Mouse (Mus musculus): ENCODE results near the gene Plekhg3. TPM values are rescaled to one million over a fixed set of nuclear protein-coding genes. Genes with fewer than 3 reads are reported as not detected.
A peak's percentile ranks its signal among the peaks of the same experiment; 100 is the strongest.

The Plekhg3 gene
- polyA plus RNA-seq, 1 experiment from 2014 or later = 9.5 TPM

- Histone ChIP-seq H3K9ac (peak overlapping the region; percentile 86; the same call in 1 of the 2 replicates), H3K27ac (peak overlapping the region; percentile 94), H3K4me2 (replicated peaks) (peak overlapping the region; percentile 83), H3K4me3 (replicated peaks) (peak overlapping the region; percentile 78), H3K4me1 (replicated peaks) (peaks cover 25% of the 10 kb centered on the region), H3K36me3 (no peaks in the 10 kb centered on the region), H3K9me3 (no peaks in the 10 kb centered on the region), H3K27me3 (replicated peaks) (no peaks in the 10 kb centered on the region)
- WGBS = 8% methylated on average over 19 of the region's 19 CpGs
- ATAC-seq = peak; percentile 21
Observed at GRCm38 (mm10) chr12:76531986-76532925, 1.6 kb downstream of the Plekhg3 start.

- Histone ChIP-seq H3K9ac (peak overlapping the region; percentile 86), H3K9me3 (no peaks in the 10 kb centered on the region), H3K36me3 (no peaks in the 10 kb centered on the region), H3K4me1 (replicated peaks) (peaks cover 25% of the 10 kb centered on the region), H3K27me3 (replicated peaks) (no peaks in the 10 kb centered on the region), H3K27ac (peak overlapping the region; percentile 94), H3K4me2 (replicated peaks) (peak overlapping the region; percentile 83), H3K4me3 (replicated peaks) (peak overlapping the region; percentile 78)
- peak; percentile 63; the same call in 1 of the 2 replicates for ATAC-seq
- under 1% methylated on average over 31 of the region's 31 CpGs for WGBS
Observed at GRCm38 (mm10) chr12:76532926-76533376, 2.3 kb downstream of the Plekhg3 start.

- Histone ChIP-seq H3K36me3 (no peaks in the 10 kb centered on the region), H3K27ac (peak overlapping the region; percentile 94), H3K27me3 (replicated peaks) (no peaks in the 10 kb centered on the region), H3K4me3 (replicated peaks) (peak overlapping the region; percentile 78), H3K9me3 (no peaks in the 10 kb centered on the region), H3K9ac (peak overlapping the region; percentile 86), H3K4me1 (replicated peaks) (peaks cover 25% of the 10 kb centered on the region), H3K4me2 (replicated peaks) (peak overlapping the region; percentile 83)
- ATAC-seq = peak; percentile 93
- WGBS = under 1% methylated on average over 67 of the region's 74 CpGs
Observed at GRCm38 (mm10) chr12:76533377-76534222, 2.9 kb downstream of the Plekhg3 start.

GRCm38 (mm10) chr12:76534233-76534632 is 3.5 kb downstream of the Plekhg3 start:
- Histone ChIP-seq H3K4me1 (replicated peaks) (peaks cover 23% of the 10 kb centered on the region), H3K27ac (peak overlapping the region; percentile 94), H3K9me3 (no peaks in the 10 kb centered on the region), H3K9ac (peak overlapping the region; percentile 86), H3K4me2 (replicated peaks) (peak overlapping the region; percentile 83), H3K27me3 (replicated peaks) (no peaks in the 10 kb centered on the region), H3K4me3 (replicated peaks) (peak overlapping the region; percentile 78), H3K36me3 (no peaks in the 10 kb centered on the region)
- ATAC-seq = no peak
- 2% methylated on average over 11 of the region's 11 CpGs for WGBS

- ATAC-seq = no peak
- Histone ChIP-seq H3K27me3 (replicated peaks) (no peaks in the 10 kb centered on the region), H3K36me3 (no peaks in the 10 kb centered on the region), H3K27ac (peak overlapping the region; percentile 94), H3K9me3 (no peaks in the 10 kb centered on the region), H3K4me1 (replicated peaks) (peaks cover 23% of the 10 kb centered on the region), H3K9ac (peak overlapping the region; percentile 86), H3K4me2 (replicated peaks) (peak overlapping the region; percentile 83), H3K4me3 (replicated peaks) (peak overlapping the region; percentile 78)
- WGBS = 9% methylated on average over 9 of the region's 9 CpGs
Observed at GRCm38 (mm10) chr12:76534641-76535283, 4.1 kb downstream of the Plekhg3 start.

- Histone ChIP-seq H3K4me1 (replicated peaks) (peaks cover 25% of the 10 kb centered on the region), H3K27ac (no peak overlapping the region), H3K27me3 (replicated peaks) (no peaks in the 10 kb centered on the region), H3K36me3 (no peaks in the 10 kb centered on the region), H3K9me3 (no peaks in the 10 kb centered on the region), H3K4me3 (replicated peaks) (peak overlapping the region; percentile 78), H3K4me2 (replicated peaks) (peak overlapping the region; percentile 83), H3K9ac (peak overlapping the region; percentile 44)
- no peak for ATAC-seq
- 33% methylated on average over 9 of the region's 9 CpGs for WGBS
Observed at GRCm38 (mm10) chr12:76535471-76535900, 4.8 kb downstream of the Plekhg3 start.

GRCm38 (mm10) chr12:76536591-76537153 is 6.0 kb downstream of the Plekhg3 start:
- H3K4me2 ChIP-seq (replicated peaks) = 0 out of 2 replicates have a peak overlapping the region, but pooled peaks have one; percentile 83
- H3K9ac ChIP-seq = 0 out of 2 replicates have a peak overlapping the region, but pooled peaks have one; percentile 9
- peak overlapping the region; percentile 4 for H3K27ac ChIP-seq
- H3K27me3 ChIP-seq (replicated peaks) = no peaks in the 10 kb centered on the region
- WGBS = 72% methylated on average over 8 of the region's 8 CpGs
- no peaks in the 10 kb centered on the region for H3K36me3 ChIP-seq
- peaks cover 35% of the 10 kb centered on the region for H3K4me1 ChIP-seq (replicated peaks)
- no peak for ATAC-seq
- H3K9me3 ChIP-seq = no peaks in the 10 kb centered on the region
- no peak overlapping the region for H3K4me3 ChIP-seq (replicated peaks)

- no peak for ATAC-seq
- Histone ChIP-seq H3K36me3 (no peaks in the 10 kb centered on the region), H3K4me3 (replicated peaks) (no peak overlapping the region), H3K9me3 (no peaks in the 10 kb centered on the region), H3K4me2 (replicated peaks) (no peak overlapping the region), H3K9ac (no peak overlapping the region), H3K27ac (no peak overlapping the region), H3K4me1 (replicated peaks) (peaks cover 37% of the 10 kb centered on the region), H3K27me3 (replicated peaks) (no peaks in the 10 kb centered on the region)
- WGBS = 67% methylated on average over 8 of the region's 8 CpGs
Observed at GRCm38 (mm10) chr12:76537434-76537833, 6.7 kb downstream of the Plekhg3 start.

- H3K9me3 ChIP-seq = no peaks in the 10 kb centered on the region
- H3K27me3 ChIP-seq (replicated peaks) = no peaks in the 10 kb centered on the region
- H3K9ac ChIP-seq = no peak overlapping the region
- H3K4me2 ChIP-seq (replicated peaks) = no peak overlapping the region
- H3K4me3 ChIP-seq (replicated peaks) = no peak overlapping the region
- no peak overlapping the region for H3K27ac ChIP-seq
- no peak for ATAC-seq
- WGBS = 82% methylated on average over 3 of the region's 3 CpGs
- no peaks in the 10 kb centered on the region for H3K36me3 ChIP-seq
- H3K4me1 ChIP-seq (replicated peaks) = peaks cover 28% of the 10 kb centered on the region
Observed at GRCm38 (mm10) chr12:76540169-76540568, 9.5 kb downstream of the Plekhg3 start.

- H3K4me2 ChIP-seq (replicated peaks) = no peak overlapping the region
- no peaks in the 10 kb centered on the region for H3K36me3 ChIP-seq
- 70% methylated on average over 10 of the region's 10 CpGs for WGBS
- H3K9me3 ChIP-seq = no peaks in the 10 kb centered on the region
- H3K4me3 ChIP-seq (replicated peaks) = no peak overlapping the region
- no peak overlapping the region for H3K9ac ChIP-seq
- no peak overlapping the region for H3K27ac ChIP-seq
- H3K4me1 ChIP-seq (replicated peaks) = peaks cover 28% of the 10 kb centered on the region
- ATAC-seq = no peak
- no peaks in the 10 kb centered on the region for H3K27me3 ChIP-seq (replicated peaks)
Observed at GRCm38 (mm10) chr12:76540701-76541221, 10.1 kb downstream of the Plekhg3 start.

- no peaks in the 10 kb centered on the region for H3K27me3 ChIP-seq (replicated peaks)
- no peaks in the 10 kb centered on the region for H3K36me3 ChIP-seq
- H3K4me1 ChIP-seq (replicated peaks) = peaks cover 33% of the 10 kb centered on the region
- no peaks in the 10 kb centered on the region for H3K9me3 ChIP-seq
- ATAC-seq = peak; percentile 39
- H3K4me3 ChIP-seq (replicated peaks) = no peak overlapping the region
- no peak overlapping the region for H3K9ac ChIP-seq
- H3K27ac ChIP-seq = 0 out of 2 replicates have a peak overlapping the region, but pooled peaks have one; percentile 22
- H3K4me2 ChIP-seq (replicated peaks) = peak overlapping the region; percentile 28; the same call in 1 of the 2 replicates
- 32% methylated on average over 8 of the region's 8 CpGs for WGBS
Observed at GRCm38 (mm10) chr12:76541475-76541874, 10.8 kb downstream of the Plekhg3 start.

Data from intestine, embryonic 15.5 days (tissue).